Mouse (Mus musculus) embryonic facial prominence, embryonic 15.5 days (tissue): ENCODE results near the gene Jakmip3. TPM values are rescaled to one million over a fixed set of nuclear protein-coding genes. Genes with fewer than 3 reads are reported as not detected.

ENCODE experiments used
- ATAC-seq: fragments of 200-750 bp; cut with Nextera tagmentation; 2 replicates; pipeline ENCODE4 v1.8.0; 2017; ENCODE audit warnings: low read depth, moderate TSS enrichment; ENCODE audit not compliant: insufficient number of reproducible peaks, low FRiP score, low TSS enrichment
- H3K27ac ChIP-seq: fragments of 300-500 bp; sonication (generic); replicated peaks from 2 replicates; pipeline ENCODE4 v1.5.1; 2015; ENCODE audit warnings: mild to moderate bottlenecking, inconsistent platforms
- H3K27me3 ChIP-seq: fragments of 300-500 bp; sonication (generic); 2 replicates; pipeline ENCODE4 v1.6.1; 2015; ENCODE audit warnings: inconsistent platforms
- H3K36me3 ChIP-seq: fragments of 300-500 bp; sonication (generic); 2 replicates; pipeline ENCODE4 v1.6.1; 2015; ENCODE audit warnings: mild to moderate bottlenecking, inconsistent platforms
- H3K4me1 ChIP-seq: fragments of 300-500 bp; sonication (generic); 2 replicates; pipeline ENCODE4 v1.6.1; 2015; ENCODE audit warnings: inconsistent platforms
- H3K4me2 ChIP-seq: fragments of 300-500 bp; sonication (generic); replicated peaks from 2 replicates; pipeline ENCODE4 v1.6.1; 2015; ENCODE audit warnings: mild to moderate bottlenecking, inconsistent platforms
- H3K4me3 ChIP-seq: fragments of 300-500 bp; sonication (generic); replicated peaks from 2 replicates; pipeline ENCODE4 v1.5.1; 2015; ENCODE audit warnings: mild to moderate bottlenecking, inconsistent platforms
- H3K9ac ChIP-seq: fragments of 300-500 bp; sonication (generic); 2 replicates; pipeline ENCODE4 v1.6.1; 2015; ENCODE audit warnings: inconsistent platforms
- H3K9me3 ChIP-seq: fragments of 300-500 bp; sonication (generic); replicated peaks from 2 replicates; pipeline ENCODE4 v1.6.1; 2016; ENCODE audit warnings: inconsistent platforms
- WGBS: fragments of 180-500 bp; shearing (Covaris S2); methylation state at CpG from one replicate; pipeline ENCODE4 v1.1.7; 2015; 5-methylcytosine and 5-hydroxymethylcytosine counted together
- polyA plus RNA-seq: library from polyadenylated mRNA; unstranded; fragments of >200 nt; fragmentation: Nextera tagmentation; extraction: Ambion mirVana; gene quantifications from 2 replicates; pipeline ENCODE4 v1.2.1, GENCODE M21; 2015

Gene Jakmip3
- 0.55 and 0.56 TPM in 2 replicates for polyA plus RNA-seq

GRCm38 (mm10) chr7:138940612-138941461 is at the start of gene Jakmip3:
Jakmip3 (plus strand) TSS chr7:138940730.
- peak within 1 kb of the TSS; percentile 90 for H3K4me2 ChIP-seq
- under 1% methylated on average over 78 of the region's 78 CpGs for WGBS
- no peaks in the 10 kb centered on the region for H3K9me3 ChIP-seq
- peak within 1 kb of the TSS; percentile 45 for H3K4me3 ChIP-seq
- no peaks in the 10 kb centered on the region for H3K36me3 ChIP-seq
- H3K4me1 ChIP-seq, result peaks cover 14% of the 10 kb centered on the region
- no peak within 1 kb of the TSS for H3K9ac ChIP-seq
- ATAC-seq, result no peak
- H3K27ac ChIP-seq, result no peak within 1 kb of the TSS
- peaks cover 60% of the 10 kb centered on the region for H3K27me3 ChIP-seq

- Histone ChIP-seq H3K4me1 (no peaks in the 10 kb centered on the region; the same call in 1 of the 2 replicates), H3K36me3 (peaks cover 35% of the 10 kb centered on the region), H3K4me3 (no peak overlapping the region), H3K9ac (no peak overlapping the region), H3K27ac (no peak overlapping the region), H3K4me2 (no peak overlapping the region), H3K9me3 (no peaks in the 10 kb centered on the region), H3K27me3 (no peaks in the 10 kb centered on the region)
- no peak for ATAC-seq
- WGBS, result 49% methylated on average over 2 of the region's 2 CpGs
Measured at GRCm38 (mm10) chr7:138898122-138898521, 42.4 kb upstream of the Jakmip3 start.

DNA sequence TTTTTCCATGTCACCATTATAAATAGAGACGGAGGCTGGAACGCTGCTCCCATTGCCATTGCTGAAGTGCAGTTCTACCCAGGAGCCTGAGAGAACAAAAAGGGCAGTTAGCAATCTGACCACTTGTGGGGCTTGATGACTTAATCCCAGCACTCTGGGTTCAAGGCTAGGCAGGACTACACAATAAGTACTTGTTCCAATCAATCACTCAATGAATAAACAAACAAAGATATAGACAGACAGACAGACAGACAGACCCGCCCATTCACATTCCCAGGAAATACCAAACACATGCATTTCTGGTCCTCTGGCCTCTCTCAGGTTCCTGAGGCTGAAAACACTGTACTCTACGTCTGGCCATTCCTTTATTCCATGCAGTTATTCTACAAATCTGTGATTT is 41.8 kb upstream of the Jakmip3 start:
- Histone ChIP-seq H3K4me2 (no peak overlapping the region), H3K9me3 (no peaks in the 10 kb centered on the region), H3K36me3 (peaks cover 30% of the 10 kb centered on the region), H3K4me3 (no peak overlapping the region), H3K27ac (no peak overlapping the region), H3K4me1 (peaks cover 1% of the 10 kb centered on the region; the same call in 1 of the 2 replicates), H3K27me3 (no peaks in the 10 kb centered on the region), H3K9ac (no peak overlapping the region)
- ATAC-seq, result no peak
- WGBS, result 83% methylated on average over 4 of the region's 4 CpGs

GRCm38 (mm10) chr7:138903886-138904435 is 36.6 kb upstream of the Jakmip3 start:
- Histone ChIP-seq H3K27ac (no peak overlapping the region), H3K9me3 (no peaks in the 10 kb centered on the region), H3K9ac (no peak overlapping the region), H3K4me1 (peaks cover 31% of the 10 kb centered on the region), H3K4me2 (no peak overlapping the region), H3K4me3 (no peak overlapping the region), H3K27me3 (no peaks in the 10 kb centered on the region), H3K36me3 (no peaks in the 10 kb centered on the region)
- no peak for ATAC-seq
- 67% methylated on average over 7 of the region's 7 CpGs for WGBS

- no peaks in the 10 kb centered on the region for H3K36me3 ChIP-seq
- no peak for ATAC-seq
- WGBS, result 75% methylated on average over 1 of the region's 1 CpGs
- H3K9me3 ChIP-seq, result no peaks in the 10 kb centered on the region
- H3K4me3 ChIP-seq, result peak overlapping the region; percentile 86
- H3K27me3 ChIP-seq, result no peaks in the 10 kb centered on the region
- H3K4me1 ChIP-seq, result peaks cover 37% of the 10 kb centered on the region
- no peak overlapping the region for H3K9ac ChIP-seq
- peak overlapping the region; percentile 44; the same call in 1 of the 2 replicates for H3K27ac ChIP-seq
- H3K4me2 ChIP-seq, result peak overlapping the region; percentile 80
Measured at GRCm38 (mm10) chr7:138906441-138906840, 34.1 kb upstream of the Jakmip3 start.

GRCm38 (mm10) chr7:138907043-138907442 is 33.5 kb upstream of the Jakmip3 start:
- H3K4me3 ChIP-seq, result peak overlapping the region; percentile 86
- H3K9ac ChIP-seq, result no peak overlapping the region

GRCm38 (mm10) chr7:138907976-138908375 is 32.6 kb upstream of the Jakmip3 start:
- peak overlapping the region; percentile 80 for H3K4me2 ChIP-seq
- H3K9me3 ChIP-seq, result no peaks in the 10 kb centered on the region
- H3K4me1 ChIP-seq, result peaks cover 37% of the 10 kb centered on the region
- 0 out of 2 replicates have a peak overlapping the region, but pooled peaks have one; percentile 81 for H3K9ac ChIP-seq
- WGBS, result 59% methylated on average over 5 of the region's 5 CpGs
- H3K27ac ChIP-seq, result no peak overlapping the region
- peak overlapping the region; percentile 86 for H3K4me3 ChIP-seq
- no peak for ATAC-seq
- H3K27me3 ChIP-seq, result no peaks in the 10 kb centered on the region
- H3K36me3 ChIP-seq, result no peaks in the 10 kb centered on the region

More at GRCm38 (mm10) chr7:138907043-138907442, 33.5 kb upstream of the Jakmip3 start:
- Histone ChIP-seq H3K9me3 (no peaks in the 10 kb centered on the region), H3K27me3 (no peaks in the 10 kb centered on the region), H3K36me3 (no peaks in the 10 kb centered on the region), H3K27ac (peak overlapping the region; percentile 44; the same call in 1 of the 2 replicates), H3K4me1 (peaks cover 37% of the 10 kb centered on the region), H3K4me2 (peak overlapping the region; percentile 80)
- peak; percentile 64 for ATAC-seq
- 5% methylated on average over 7 of the region's 7 CpGs for WGBS

- peak overlapping the region; percentile 68 for H3K27ac ChIP-seq
- no peak for ATAC-seq
- 5% methylated on average over 10 of the region's 10 CpGs for WGBS
- no peaks in the 10 kb centered on the region for H3K36me3 ChIP-seq
- peaks cover 35% of the 10 kb centered on the region for H3K4me1 ChIP-seq
- peak overlapping the region; percentile 80 for H3K4me2 ChIP-seq
- peak overlapping the region; percentile 86 for H3K4me3 ChIP-seq
- no peaks in the 10 kb centered on the region for H3K9me3 ChIP-seq
- peak overlapping the region; percentile 81 for H3K9ac ChIP-seq
- no peaks in the 10 kb centered on the region for H3K27me3 ChIP-seq
Measured at GRCm38 (mm10) chr7:138908768-138909276, 31.7 kb upstream of the Jakmip3 start.

DNA sequence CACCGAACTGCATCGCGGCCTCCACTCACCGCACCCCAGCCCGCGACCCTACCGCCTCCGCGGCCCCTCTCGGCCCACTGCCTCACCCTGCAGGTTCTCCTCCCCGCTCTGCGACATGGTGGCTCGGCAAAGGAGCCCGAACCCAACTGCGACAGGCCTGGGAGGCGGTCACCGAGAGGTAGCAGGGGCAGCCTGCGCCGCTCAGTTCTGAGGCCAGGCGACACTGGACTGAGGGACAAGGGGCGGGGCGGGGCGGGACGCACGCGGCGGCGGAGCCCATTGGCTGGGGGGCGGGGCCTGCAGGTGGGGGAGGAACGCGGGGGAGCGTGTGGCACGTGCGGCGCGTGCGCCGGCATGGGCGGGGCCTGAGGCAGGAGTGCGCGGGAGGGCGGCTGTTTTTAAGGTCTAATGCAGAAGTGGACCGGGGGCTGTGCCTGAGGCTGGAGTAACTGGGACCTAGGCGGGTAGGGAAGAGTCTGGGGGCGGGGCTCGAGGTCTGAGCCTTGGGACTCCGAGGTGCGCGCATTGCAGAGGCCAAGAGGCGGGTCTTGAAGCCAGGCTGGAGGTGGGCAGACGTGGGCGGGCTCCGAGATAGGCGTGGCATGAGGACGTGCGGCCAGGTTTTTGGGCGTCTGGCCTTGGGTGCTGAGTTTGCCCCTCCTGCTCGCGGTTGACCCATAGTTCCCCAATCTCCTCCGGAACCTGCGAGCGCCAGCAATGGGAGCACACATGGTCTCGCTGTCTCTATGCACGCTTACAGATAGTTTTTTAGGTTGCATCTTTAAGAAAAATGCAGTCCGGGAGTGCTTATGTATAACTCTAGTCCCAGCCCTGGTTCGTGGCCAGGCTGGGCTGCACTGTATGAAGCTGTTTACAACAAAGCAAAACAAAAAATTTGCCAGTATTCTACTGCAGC is 31.0 kb upstream of the Jakmip3 start, which contains the start of gene Bnip3:
Gene Bnip3, minus strand, starts transcription at position 243 of the 916 bp plus-strand sequence.
- Histone ChIP-seq H3K27ac (peak within 1 kb of the TSS; percentile 74), H3K4me3 (peak within 1 kb of the TSS; percentile 86), H3K4me1 (peaks cover 35% of the 10 kb centered on the region), H3K36me3 (no peaks in the 10 kb centered on the region), H3K9ac (peak within 1 kb of the TSS; percentile 81), H3K9me3 (no peaks in the 10 kb centered on the region), H3K27me3 (no peaks in the 10 kb centered on the region), H3K4me2 (peak within 1 kb of the TSS; percentile 80)
- ATAC-seq, result peak; percentile 93
- WGBS, result under 1% methylated on average over 63 of the region's 66 CpGs

GRCm38 (mm10) chr7:138910193-138910562 is 30.4 kb upstream of the Jakmip3 start:
- Histone ChIP-seq H3K4me1 (peaks cover 35% of the 10 kb centered on the region), H3K27ac (peak overlapping the region; percentile 74), H3K9me3 (no peaks in the 10 kb centered on the region), H3K27me3 (no peaks in the 10 kb centered on the region), H3K9ac (0 out of 2 replicates have a peak overlapping the region, but pooled peaks have one; percentile 81), H3K4me3 (peak overlapping the region; percentile 86), H3K36me3 (no peaks in the 10 kb centered on the region), H3K4me2 (peak overlapping the region; percentile 80)
- ATAC-seq, result no peak
- 23% methylated on average over 7 of the region's 7 CpGs for WGBS
